Mouse (Mus musculus): Measurements from ENCODE around the gene Serpina3f.

GRCm38 (mm10) chr12:104175636-104176035 is 38.7 kb upstream of the Serpina3f start:
- TF ChIP-seq CTCF (IDR thresholded peaks at IDR 0.05; ENCODE audit: insufficient read depth, low read length) (no peak), POLR2A (IDR thresholded peaks at IDR 0.05; ENCODE audit: borderline replicate concordance, extremely low read depth, low read depth, low read length) (no peak)

Data from lung, adult 2 months (tissue).